Mouse (Mus musculus): Measurements from ENCODE around the gene Bhmt. TPM values are rescaled to one million over a fixed set of nuclear protein-coding genes. Genes with fewer than 3 reads are reported as not detected.

Gene Bhmt
- not detected in 2 replicates for polyA plus RNA-seq (2015; fragmentation: Nextera tagmentation; extraction: Ambion mirVana)

DNA sequence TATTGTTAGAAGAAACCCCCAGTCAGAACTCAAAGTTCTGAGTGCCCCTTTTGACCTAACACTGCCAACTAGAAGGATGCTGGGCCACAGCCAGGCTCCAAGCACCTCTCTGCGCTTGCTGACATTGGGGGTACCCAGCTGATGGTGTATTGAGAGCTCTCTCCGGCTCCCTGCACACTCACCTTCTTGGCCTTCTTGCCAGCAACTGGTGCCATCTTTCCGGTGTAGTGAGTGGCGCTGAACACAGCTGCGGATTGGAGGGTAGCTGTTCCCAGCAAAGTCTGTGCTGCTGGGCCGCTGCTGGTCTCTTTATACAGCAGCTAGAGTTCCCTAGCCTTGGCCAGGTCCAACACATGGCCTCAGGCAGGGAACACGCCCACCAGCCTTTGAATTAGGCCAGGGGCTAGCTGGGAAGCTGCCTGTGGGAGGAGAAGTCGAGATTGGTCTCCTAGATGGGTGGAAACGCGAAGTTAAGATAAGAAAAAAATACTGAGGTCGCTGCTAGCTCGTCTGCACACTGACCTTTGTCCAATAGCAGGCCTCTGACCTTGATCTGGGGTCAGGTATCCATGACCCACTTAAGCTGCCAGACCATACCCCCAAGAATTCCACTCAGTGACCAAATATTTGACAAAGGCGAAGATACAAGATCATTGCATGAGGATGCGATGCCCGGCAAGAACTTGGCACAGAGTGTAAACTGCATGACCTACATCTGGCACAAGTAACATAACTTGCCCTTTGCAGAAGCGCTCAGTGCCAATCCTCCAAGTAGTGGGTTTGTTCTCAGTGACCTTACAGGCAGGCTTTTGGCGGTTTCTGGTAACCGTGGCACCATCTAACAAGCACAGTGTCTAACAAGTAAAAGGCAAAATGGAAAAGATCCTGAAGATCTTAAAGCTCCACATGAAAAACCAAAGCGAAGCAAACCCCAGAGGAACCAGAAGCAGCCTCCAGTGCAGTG is at the start of gene Bhmt:
Gene Bhmt (minus strand): TSS at position 680 of the 964 bp plus-strand sequence.
- no peak within 1 kb of the TSS for H3K9ac ChIP-seq
- WGBS: 79% methylated on average over 19 of the region's 19 CpGs

GRCm38 (mm10) chr13:93687321-93687720 is 49.6 kb upstream of the Bhmt start:
- no peak overlapping the region for H3K4me2 ChIP-seq
- no peaks in the 10 kb centered on the region for H3K4me1 ChIP-seq (replicated peaks)
- H3K9ac ChIP-seq: no peak overlapping the region
- 0 out of 2 replicates have a peak overlapping the region, but pooled peaks have one; percentile 38 for H3K27ac ChIP-seq (replicated peaks)
- no peaks in the 10 kb centered on the region for H3K36me3 ChIP-seq
- H3K27me3 ChIP-seq: no peaks in the 10 kb centered on the region
- no peaks in the 10 kb centered on the region for H3K9me3 ChIP-seq
- no peak for ATAC-seq (ENCODE audit: low read depth)
- 5% methylated on average over 5 of the region's 5 CpGs for WGBS
- H3K4me3 ChIP-seq: no peak overlapping the region

More for the DNA sequence above, at the start of gene Bhmt:
- ATAC-seq (ENCODE audit: low read depth): no peak
- H3K9me3 ChIP-seq: no peaks in the 10 kb centered on the region
- H3K4me2 ChIP-seq: no peak within 1 kb of the TSS
- no peak within 1 kb of the TSS for H3K4me3 ChIP-seq
- H3K36me3 ChIP-seq: no peaks in the 10 kb centered on the region
- no peaks in the 10 kb centered on the region for H3K4me1 ChIP-seq (replicated peaks)
- no peak within 1 kb of the TSS for H3K27ac ChIP-seq (replicated peaks)
- H3K27me3 ChIP-seq: no peaks in the 10 kb centered on the region

GRCm38 (mm10) chr13:93685226-93685625 is 47.5 kb upstream of the Bhmt start:
- Histone ChIP-seq H3K4me3 (no peak overlapping the region), H3K27me3 (no peaks in the 10 kb centered on the region), H3K9me3 (no peaks in the 10 kb centered on the region), H3K4me2 (no peak overlapping the region), H3K36me3 (no peaks in the 10 kb centered on the region), H3K9ac (no peak overlapping the region), H3K27ac (replicated peaks) (no peak overlapping the region), H3K4me1 (replicated peaks) (no peaks in the 10 kb centered on the region)
- no peak for ATAC-seq (ENCODE audit: low read depth)
- WGBS: 80% methylated on average over 4 of the region's 4 CpGs

DNA sequence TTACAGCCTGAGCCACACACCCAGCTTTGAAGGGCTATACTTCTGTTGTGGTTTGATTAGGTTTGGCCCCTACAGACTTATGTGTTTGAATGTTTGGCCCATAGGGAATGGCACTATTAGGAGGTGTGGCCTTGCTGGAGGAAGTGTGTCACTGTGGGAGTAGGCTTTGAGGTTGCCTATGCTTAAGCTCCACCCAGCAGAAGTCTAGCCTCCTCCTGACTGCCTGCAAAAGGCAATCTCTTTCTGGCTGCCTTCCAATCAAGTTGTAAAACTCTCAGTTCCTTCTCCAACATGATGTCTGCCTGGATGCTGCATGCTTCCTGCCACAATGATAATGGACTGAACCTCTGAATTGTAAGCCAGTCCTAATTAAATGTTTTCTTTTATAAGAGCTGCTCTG is 45.6 kb upstream of the Bhmt start:
- no peak overlapping the region for H3K27ac ChIP-seq (replicated peaks)
- no peaks in the 10 kb centered on the region for H3K36me3 ChIP-seq
- no peak overlapping the region for H3K4me3 ChIP-seq
- ATAC-seq (ENCODE audit: low read depth): no peak
- H3K9ac ChIP-seq: no peak overlapping the region
- H3K9me3 ChIP-seq: no peaks in the 10 kb centered on the region
- no peaks in the 10 kb centered on the region for H3K4me1 ChIP-seq (replicated peaks)
- no peaks in the 10 kb centered on the region for H3K27me3 ChIP-seq
- H3K4me2 ChIP-seq: no peak overlapping the region

GRCm38 (mm10) chr13:93676864-93677263 is 39.1 kb upstream of the Bhmt start:
- ATAC-seq (ENCODE audit: low read depth): no peak
- no peak overlapping the region for H3K4me2 ChIP-seq
- H3K4me1 ChIP-seq (replicated peaks): no peaks in the 10 kb centered on the region
- H3K27me3 ChIP-seq: peaks cover 13% of the 10 kb centered on the region
- WGBS: 82% methylated on average over 9 of the region's 9 CpGs
- no peak overlapping the region for H3K4me3 ChIP-seq
- no peak overlapping the region for H3K9ac ChIP-seq
- H3K36me3 ChIP-seq: no peaks in the 10 kb centered on the region
- H3K27ac ChIP-seq (replicated peaks): no peak overlapping the region
- no peaks in the 10 kb centered on the region for H3K9me3 ChIP-seq

- no peak within 1 kb of the TSS for H3K9ac ChIP-seq
- H3K4me1 ChIP-seq (replicated peaks): no peaks in the 10 kb centered on the region
- peaks cover 13% of the 10 kb centered on the region for H3K27me3 ChIP-seq
- no peaks in the 10 kb centered on the region for H3K36me3 ChIP-seq
- WGBS: 5% methylated on average over 30 of the region's 31 CpGs
- ATAC-seq (ENCODE audit: low read depth): no peak
- H3K4me2 ChIP-seq: peak within 1 kb of the TSS; percentile 37
- H3K4me3 ChIP-seq: peak within 1 kb of the TSS; percentile 13; the same call in 1 of the 2 replicates
- no peak within 1 kb of the TSS for H3K27ac ChIP-seq (replicated peaks)
- no peaks in the 10 kb centered on the region for H3K9me3 ChIP-seq
Measured at GRCm38 (mm10) chr13:93674131-93674561, 36.4 kb upstream of the Bhmt start, which contains the start of the genes Bhmt2 and Dmgdh. Gene Bhmt2 (minus strand): TSS chr13:93674302. Gene Dmgdh (plus strand): TSS chr13:93674433.

GRCm38 (mm10) chr13:93673296-93673695 is 35.5 kb upstream of the Bhmt start:
- Histone ChIP-seq H3K27me3 (peaks cover 13% of the 10 kb centered on the region), H3K4me1 (replicated peaks) (no peaks in the 10 kb centered on the region), H3K9me3 (no peaks in the 10 kb centered on the region), H3K27ac (replicated peaks) (no peak overlapping the region), H3K9ac (no peak overlapping the region), H3K4me3 (no peak overlapping the region), H3K4me2 (no peak overlapping the region), H3K36me3 (no peaks in the 10 kb centered on the region)
- 70% methylated on average over 2 of the region's 2 CpGs for WGBS
- ATAC-seq (ENCODE audit: low read depth): no peak

- 85% methylated on average over 4 of the region's 4 CpGs for WGBS
- Histone ChIP-seq H3K27me3 (peaks cover 13% of the 10 kb centered on the region), H3K4me3 (no peak overlapping the region), H3K4me1 (replicated peaks) (no peaks in the 10 kb centered on the region), H3K36me3 (no peaks in the 10 kb centered on the region), H3K4me2 (no peak overlapping the region), H3K27ac (replicated peaks) (no peak overlapping the region), H3K9me3 (no peaks in the 10 kb centered on the region), H3K9ac (no peak overlapping the region)
- no peak for ATAC-seq (ENCODE audit: low read depth)
Measured at GRCm38 (mm10) chr13:93672371-93672770, 34.6 kb upstream of the Bhmt start.

DNA sequence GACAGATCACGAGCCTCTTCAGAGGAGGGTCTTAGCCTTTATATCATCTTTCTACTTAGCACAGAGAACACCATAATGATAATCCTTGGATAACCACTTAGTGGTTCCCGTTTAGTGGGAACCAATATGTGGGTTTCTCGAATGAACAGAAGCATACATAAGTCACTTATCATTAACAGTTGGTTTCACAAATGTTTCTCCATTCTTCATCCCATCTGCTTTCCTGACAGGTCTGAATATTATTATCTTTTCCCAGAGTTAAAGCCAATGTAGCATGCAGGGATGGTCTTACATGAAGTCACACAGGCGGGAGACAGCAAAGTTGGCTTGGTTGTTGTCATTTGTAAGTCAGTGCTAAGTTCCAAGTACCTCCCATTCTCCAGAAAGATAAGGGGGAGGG is 29.8 kb upstream of the Bhmt start:
- WGBS: 93% methylated on average over 4 of the region's 4 CpGs

DNA sequence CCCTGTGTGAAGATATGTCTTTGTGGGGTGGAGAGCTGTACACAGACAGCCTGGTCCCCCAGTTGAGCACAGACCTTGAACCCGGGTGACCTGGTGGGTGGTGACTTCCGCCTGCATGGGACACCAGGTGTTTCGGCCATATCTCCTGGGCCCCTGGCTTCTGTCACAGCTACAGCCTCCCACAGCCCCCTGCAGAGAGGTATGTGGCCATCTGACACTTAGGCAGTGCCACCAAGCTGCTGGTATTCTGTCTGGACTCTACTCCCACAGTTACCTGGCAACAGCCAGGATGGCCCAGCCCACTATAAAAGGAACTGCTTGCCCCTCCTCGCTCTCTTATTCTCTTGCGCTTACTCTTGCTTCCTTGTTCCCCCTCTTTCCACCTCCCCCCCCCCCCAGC is 20.2 kb upstream of the Bhmt start:
- WGBS: 88% methylated on average over 5 of the region's 5 CpGs
- H3K4me2 ChIP-seq: no peak overlapping the region
- no peak overlapping the region for H3K4me3 ChIP-seq
- no peak for ATAC-seq (ENCODE audit: low read depth)
- no peaks in the 10 kb centered on the region for H3K4me1 ChIP-seq (replicated peaks)
- H3K9me3 ChIP-seq: no peaks in the 10 kb centered on the region
- no peak overlapping the region for H3K9ac ChIP-seq
- no peaks in the 10 kb centered on the region for H3K27me3 ChIP-seq
- H3K36me3 ChIP-seq: no peaks in the 10 kb centered on the region
- H3K27ac ChIP-seq (replicated peaks): no peak overlapping the region

More for the DNA sequence above, 29.8 kb upstream of the Bhmt start:
- Histone ChIP-seq H3K9ac (no peak overlapping the region), H3K9me3 (no peaks in the 10 kb centered on the region), H3K4me2 (no peak overlapping the region), H3K27ac (replicated peaks) (no peak overlapping the region), H3K4me3 (no peak overlapping the region), H3K27me3 (no peaks in the 10 kb centered on the region), H3K36me3 (no peaks in the 10 kb centered on the region), H3K4me1 (replicated peaks) (no peaks in the 10 kb centered on the region)
- no peak for ATAC-seq (ENCODE audit: low read depth)

DNA sequence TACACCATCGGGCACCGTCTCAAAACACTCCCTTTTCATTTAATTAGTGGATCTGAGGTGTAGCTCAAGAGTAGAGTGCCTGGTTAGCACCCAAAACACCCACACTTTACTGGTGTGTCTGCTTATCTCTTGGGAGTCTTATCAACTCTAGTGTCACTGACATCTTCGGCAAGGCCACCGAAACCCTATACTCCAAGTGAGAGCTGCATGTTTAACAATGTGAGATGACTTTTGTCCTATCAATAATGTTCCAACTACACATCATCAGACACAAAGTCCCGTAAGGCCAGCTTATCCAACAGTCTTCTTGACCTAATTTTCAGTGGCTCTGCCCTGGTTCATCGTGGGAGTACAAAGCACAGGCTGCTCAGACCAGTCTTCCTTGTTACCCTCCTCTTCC is 15.6 kb upstream of the Bhmt start:
- H3K36me3 ChIP-seq: no peaks in the 10 kb centered on the region
- no peak for ATAC-seq (ENCODE audit: low read depth)
- no peak overlapping the region for H3K27ac ChIP-seq (replicated peaks)
- H3K4me3 ChIP-seq: no peak overlapping the region
- no peaks in the 10 kb centered on the region for H3K9me3 ChIP-seq
- H3K4me2 ChIP-seq: no peak overlapping the region
- H3K4me1 ChIP-seq (replicated peaks): no peaks in the 10 kb centered on the region
- 91% methylated on average over 6 of the region's 6 CpGs for WGBS
- no peaks in the 10 kb centered on the region for H3K27me3 ChIP-seq
- no peak overlapping the region for H3K9ac ChIP-seq

GRCm38 (mm10) chr13:93648387-93649130 is 10.8 kb upstream of the Bhmt start:
- ATAC-seq (ENCODE audit: low read depth): no peak
- Histone ChIP-seq H3K4me1 (replicated peaks) (no peaks in the 10 kb centered on the region), H3K9ac (no peak overlapping the region), H3K4me3 (no peak overlapping the region), H3K9me3 (no peaks in the 10 kb centered on the region), H3K4me2 (no peak overlapping the region), H3K36me3 (no peaks in the 10 kb centered on the region), H3K27ac (replicated peaks) (no peak overlapping the region), H3K27me3 (no peaks in the 10 kb centered on the region)
- WGBS: 89% methylated on average over 7 of the region's 7 CpGs

All from neural tube, embryonic 13.5 days (tissue).